Mouse (Mus musculus) left cerebral cortex, postnatal 25 days (tissue): Measurements from ENCODE around the gene Gls. TPM values are rescaled to one million over a fixed set of nuclear protein-coding genes. Genes with fewer than 3 reads are reported as not detected.

Experiments
- DNase-seq, 2 experiments: peaks; one replicate each; pipeline ENCODE4 v3.0.0; 2022; ENCODE audit warnings: low spot score in 2 of 2, mixed read lengths in 1 of 2
- intact Hi-C: fragments of 180-260 bp; cut with DNase I; formaldehyde crosslinking; loops from one replicate; pipeline ENCODE4 v1.15.1; 2025
- total RNA-seq, 2 experiments: library from RNA; stranded (reverse); gene quantifications; 2 replicates each; pipeline ENCODE4 v1.2.3; 2021

Gene Gls
- total RNA-seq, 2 experiments from 2014 or later, result 374 to 387 TPM

DNA sequence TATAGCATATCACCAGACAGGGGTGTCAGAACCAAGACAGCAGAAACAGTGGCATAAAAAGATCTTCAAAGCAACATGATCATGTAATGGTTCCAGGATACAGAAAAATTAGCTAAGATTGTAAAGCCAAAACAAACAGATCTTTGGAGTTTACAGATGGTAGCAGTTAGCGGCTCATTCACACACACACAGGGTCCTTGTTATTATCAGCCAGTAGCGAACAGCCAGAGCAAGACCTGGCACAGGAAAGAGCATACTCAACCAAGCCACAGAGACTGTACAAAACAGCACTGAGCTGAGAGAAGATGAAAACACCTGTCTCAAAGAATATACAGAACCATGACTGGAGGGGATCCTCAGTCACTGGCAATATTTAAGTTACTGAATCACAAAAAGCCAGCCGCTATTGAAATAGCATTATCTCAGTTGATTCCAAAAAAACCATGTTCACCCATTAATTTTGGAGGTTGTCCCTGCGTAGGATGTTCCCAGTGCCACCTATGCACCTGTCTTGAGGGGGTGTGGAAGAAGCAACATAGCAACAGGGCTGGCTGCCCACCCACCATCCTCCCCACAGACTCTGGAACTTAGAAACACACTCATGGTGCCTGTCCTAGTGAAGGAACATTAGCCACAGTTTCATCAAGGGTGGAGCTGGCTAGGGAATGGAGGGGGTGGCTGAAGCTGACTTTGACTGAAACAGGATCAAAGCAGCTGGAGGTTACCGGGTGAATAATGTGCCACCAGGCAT is 69.2 kb downstream of the Gls start:
- intact Hi-C loops, result loop anchor here (5.0 kb wide), 1 partner anchor 118 kb away; no protein-coding TSS in a partner anchor
- no peak for DNase-seq

DNA sequence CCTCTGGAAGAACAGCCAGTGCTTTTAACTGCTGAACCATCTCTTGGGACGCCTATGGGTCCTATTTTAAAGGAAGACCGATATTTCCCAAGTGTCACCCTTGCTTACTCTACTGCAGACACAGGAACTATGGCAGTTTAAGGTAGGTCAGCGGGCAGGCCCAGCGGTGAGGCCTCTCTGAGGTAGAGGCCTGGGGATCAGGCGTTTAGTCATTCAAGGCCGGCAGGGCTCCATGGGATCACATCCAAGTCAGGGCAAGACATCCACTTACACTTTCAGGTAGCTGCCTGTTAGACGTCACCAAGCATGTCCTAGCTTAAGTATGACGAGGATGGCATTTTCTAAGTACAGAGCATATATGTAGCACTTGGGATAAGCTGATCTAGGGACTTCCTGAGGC is 71.9 kb downstream of the Gls start:
- intact Hi-C loops, result loop anchor here (5.0 kb wide), 1 partner anchor 121 kb away; no protein-coding TSS in a partner anchor
- no peak for DNase-seq

DNA sequence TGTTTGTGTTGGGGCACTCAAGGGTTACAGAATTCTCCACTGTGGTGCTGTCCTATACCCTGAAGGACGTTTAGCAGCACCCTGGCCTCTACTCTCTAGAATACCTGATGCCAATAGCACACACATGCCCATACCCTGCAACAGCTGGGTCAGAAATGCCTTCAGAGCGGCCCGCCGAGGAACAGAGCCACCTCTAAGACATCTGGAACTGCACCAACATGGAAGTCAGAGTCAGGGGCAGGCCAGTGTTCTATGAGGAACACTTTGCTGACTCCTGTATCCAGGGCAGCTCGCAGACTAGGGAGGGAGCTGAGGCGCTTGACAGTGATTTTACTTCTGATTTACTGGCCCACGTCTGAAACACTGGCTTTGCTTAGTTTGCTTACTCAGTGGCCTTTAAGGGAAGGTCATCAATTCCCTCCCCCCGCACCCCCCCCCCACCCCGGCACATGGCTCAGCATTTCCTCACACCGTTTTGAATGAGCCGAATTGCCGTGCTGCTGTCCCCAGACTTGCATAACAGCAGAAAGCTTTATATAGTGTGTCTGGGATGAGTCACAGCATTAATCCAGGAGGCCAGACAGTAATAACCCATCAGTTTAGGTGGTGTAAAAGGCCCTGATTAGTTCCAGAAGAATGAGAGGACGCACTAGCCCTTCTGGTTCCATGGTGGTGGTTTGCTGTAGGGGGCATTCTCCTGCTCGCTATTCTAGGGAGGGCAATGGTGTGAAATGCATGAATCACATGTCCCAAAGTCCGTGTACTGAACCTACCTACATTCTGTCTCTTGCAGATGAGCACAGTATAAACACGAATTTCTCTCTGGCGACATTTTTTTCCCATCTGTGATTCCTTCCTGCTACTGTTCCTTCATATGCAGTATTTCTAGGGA is 74.3 kb downstream of the Gls start:
- DNase-seq, result peak; percentile 63 to 86
- intact Hi-C loops, result no loop called here

DNA sequence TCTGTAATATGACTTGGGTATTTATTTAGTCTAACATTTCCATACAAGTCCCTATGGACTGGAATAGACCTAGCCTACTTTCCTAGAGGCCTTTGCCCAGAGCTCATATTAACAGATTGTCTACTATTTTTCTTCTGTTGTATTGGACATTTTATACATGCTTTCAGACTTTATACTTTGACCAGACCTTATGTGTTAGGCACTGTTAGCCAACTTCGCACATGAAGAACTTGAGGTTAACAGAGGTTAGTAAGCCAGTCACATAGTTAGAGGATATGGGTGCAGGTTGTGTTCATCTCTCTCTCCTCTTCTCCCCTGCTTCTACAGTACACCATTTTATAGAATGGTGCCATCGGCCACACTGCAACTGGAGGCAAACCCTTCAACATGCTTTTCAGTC is 75.0 kb downstream of the Gls start:
- DNase-seq, result no peak
- intact Hi-C loops, result no loop called here

DNA sequence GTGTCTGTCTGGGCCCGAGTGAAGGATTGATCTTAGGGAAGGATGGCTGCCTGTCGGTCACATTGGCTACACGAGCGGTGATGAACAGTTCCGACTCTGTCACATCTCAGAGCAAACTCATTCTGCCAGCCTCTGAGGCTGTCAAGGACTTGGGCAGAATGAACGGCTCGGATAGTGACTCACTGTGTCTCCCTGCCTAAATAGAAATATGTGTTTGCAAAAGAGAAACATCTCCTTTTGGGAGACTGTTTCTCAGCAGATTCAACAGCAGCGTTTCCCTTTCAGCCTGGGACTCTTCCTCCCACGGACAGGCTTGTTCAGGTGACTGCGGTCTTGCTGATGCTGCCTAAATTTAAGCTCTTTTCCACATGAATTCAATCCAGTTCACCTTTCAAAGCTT is 76.7 kb downstream of the Gls start:
- DNase-seq, result peak in 1 of 2 experiments; percentile 79
- intact Hi-C loops, result no loop called here

DNA sequence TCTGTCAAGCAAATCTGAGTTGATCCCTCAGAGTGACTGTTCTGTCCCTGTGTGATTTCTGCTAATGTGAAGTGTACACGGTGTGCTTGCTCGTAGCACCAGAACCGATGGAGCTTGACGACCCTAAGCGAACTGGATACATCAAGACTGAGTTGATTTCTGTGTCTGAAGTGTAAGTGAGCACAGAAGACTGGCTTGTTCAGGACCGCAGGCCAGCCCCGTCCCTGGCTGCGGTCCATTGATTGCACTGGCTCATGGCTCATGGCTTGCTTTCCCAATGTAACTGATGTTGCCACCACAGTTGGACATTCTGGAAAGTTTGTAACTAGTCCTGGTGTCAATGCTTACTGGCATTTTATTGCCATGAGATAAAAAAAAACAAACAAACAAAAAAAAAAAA is 78.1 kb downstream of the Gls start:
- intact Hi-C loops, result no loop called here
- DNase-seq, result no peak

DNA sequence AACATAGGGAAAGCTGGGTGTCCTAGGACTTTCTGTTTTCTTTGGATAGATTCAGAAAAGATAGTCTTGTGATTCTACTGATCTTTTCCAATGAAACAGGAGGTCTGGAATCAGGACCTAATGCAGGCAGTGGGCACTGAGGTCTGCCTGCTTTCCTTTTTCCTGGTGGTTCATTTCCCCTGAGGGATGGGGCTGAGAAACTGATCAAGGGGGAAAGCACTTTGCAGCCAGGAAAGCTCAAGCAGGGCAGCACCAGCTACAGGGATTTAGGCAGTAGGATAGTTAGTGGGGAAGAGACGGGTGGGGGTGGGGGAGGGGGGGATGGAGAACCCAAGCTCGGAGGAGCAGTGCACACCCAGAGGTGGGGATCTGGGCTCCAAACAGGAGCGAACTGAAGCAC is 80.1 kb downstream of the Gls start:
- no peak for DNase-seq
- intact Hi-C loops, result no loop called here

DNA sequence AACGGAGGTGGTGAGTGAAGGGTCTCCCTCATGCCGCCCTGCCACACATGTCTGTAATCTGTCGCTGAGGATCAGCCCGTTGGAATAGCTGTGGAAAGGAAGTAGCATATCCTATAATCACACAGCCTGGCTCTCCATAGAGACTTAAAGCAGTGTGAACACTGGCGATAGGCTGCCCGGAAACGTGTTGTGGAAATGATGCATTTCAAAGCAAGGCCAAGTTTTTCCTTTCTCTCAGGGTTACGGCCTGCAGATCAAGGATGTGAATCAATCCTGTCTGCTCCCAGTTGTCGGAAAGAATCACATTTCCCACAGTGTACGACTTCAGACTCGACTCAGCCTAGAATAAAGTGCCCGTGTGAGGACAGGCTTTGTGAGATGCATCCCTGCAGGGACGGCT is 80.7 kb downstream of the Gls start:
- DNase-seq, result no peak
- intact Hi-C loops, result no loop called here

DNA sequence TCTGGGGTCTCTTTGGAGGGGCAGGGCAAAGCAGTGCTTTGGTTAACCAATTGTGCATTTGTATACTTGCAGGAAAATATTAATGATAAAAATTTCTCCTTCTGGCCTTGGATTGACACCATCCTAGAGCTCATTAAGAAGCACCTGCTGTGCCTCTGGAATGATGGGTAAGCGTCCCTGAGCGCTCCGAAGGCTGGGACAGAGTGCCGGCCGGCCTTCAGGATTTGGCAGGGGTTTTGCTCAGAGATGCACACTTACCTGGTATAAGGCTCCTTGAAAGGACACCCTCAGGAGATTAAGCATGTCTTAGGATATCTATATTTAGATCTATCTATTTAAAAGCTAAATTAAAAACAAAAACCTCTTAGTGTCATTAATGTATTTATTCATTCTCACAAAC is 81.9 kb downstream of the Gls start:
- intact Hi-C loops, result no loop called here
- no peak for DNase-seq

DNA sequence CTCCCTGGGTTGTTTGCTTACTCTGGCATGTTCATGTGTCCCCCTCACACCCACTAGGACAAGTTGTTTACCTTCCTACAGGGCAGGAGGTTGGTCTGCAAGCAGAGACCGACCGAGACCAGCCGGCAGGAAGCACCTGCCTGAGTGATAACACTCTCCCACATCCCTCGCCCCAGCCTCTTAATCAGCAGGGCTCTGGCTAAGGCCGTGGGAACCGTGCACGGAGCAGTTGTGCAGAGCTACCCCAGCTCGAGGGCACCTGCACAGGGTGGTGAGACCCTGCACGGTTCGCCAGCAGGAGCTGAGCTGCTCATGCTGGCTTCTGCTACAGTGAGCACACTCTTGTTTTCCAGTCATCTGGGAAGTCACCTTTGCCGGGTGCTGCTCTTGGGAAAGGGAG is 82.4 kb downstream of the Gls start:
- DNase-seq, result no peak

DNA sequence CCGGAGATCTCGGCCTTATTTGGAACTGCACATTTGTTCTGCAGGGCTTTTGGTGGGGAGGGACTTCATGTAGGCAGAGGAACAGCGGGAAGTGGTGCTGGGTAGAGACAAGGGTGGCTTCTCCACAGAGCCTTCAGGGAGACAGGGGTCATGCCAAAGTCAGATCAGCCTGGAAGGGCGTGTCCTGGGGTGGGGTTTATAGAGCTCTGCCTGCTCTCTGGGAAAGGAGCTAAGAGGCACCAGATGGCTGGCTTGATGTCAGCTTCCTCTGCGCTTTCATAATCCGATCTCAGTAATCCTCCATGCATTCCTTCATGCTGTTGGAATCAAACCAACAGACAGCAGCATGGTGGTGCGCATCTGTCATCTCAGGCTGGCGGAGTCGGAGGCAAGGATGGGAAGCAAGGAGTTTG is 83.1 kb downstream of the Gls start:
- DNase-seq, result peak; percentile 45 to 85
- intact Hi-C loops, result loop anchor here (5.0 to 10.0 kb wide), 2 partner anchors 345 to 482 kb away; partner anchors contain the start of gene Nemp2

More for the DNA sequence above, 82.4 kb downstream of the Gls start:
- intact Hi-C loops, result no loop called here

DNA sequence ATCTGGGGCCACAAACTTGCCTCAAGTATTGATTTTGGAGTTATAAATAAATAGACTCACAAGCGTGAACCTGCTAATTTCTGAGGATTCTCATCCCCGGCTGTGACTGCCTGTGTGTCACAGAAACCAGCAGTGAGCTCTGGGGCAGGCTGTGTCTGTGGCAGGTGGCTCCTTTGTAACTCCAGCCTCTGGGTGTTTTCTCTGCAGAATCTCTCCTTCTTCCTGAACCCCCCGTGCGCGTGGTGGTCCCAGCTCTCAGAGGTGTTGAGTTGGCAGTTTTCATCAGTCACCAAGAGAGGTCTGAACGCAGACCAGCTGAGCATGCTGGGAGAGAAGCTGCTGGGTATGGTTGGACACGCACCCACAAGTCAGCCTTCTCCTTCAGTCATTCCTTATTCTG is 84.3 kb downstream of the Gls start:
- intact Hi-C loops, result loop anchor here (5.0 to 10.0 kb wide), 2 partner anchors 346 to 484 kb away; partner anchors contain the start of gene Nemp2
- DNase-seq, result no peak

DNA sequence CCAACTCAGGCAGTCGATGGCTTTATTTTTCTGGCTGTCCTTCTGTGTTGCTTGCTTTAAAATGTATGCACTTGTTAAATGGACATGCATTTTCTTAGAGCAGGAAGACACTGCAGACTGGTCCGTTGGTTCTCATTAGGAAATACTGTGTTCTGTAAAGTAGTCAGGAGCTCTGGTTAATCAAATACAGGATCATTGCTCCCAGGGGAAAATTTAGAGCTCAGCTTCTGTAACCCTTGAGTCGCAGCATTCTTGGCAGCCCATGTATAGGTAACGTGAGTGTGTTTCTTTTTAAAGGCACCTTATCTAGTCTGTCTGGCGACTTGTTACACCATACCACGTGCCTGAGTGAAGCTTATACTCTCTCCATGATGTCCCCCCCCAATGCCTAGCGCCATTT is 84.9 kb downstream of the Gls start:
- DNase-seq, result no peak
- intact Hi-C loops, result loop anchor here (5.0 to 10.0 kb wide), 2 partner anchors 347 to 484 kb away; partner anchors contain the start of gene Nemp2

DNA sequence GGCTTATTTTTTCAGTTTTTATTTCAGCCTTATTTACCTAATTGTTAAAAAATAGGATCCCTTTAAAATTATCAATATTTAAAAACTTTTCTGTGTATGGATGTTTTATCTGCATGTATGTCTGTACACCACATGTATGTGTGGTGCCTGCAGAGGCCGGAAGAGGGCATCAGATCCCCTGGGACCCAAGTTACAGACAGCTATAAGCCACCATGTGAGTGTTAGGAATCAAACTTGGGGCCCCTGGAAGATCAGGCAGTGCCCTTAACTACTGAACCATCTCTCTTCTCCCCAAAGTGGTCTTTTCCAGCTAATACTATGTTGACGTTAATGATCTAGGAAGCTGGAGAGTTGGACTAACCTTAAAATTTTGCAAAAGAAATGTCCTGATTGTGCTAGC is 85.6 kb downstream of the Gls start:
- intact Hi-C loops, result loop anchor here (2.0 to 10.0 kb wide), 3 partner anchors 155 to 485 kb away; partner anchors contain the start of gene Nemp2
- no peak for DNase-seq

DNA sequence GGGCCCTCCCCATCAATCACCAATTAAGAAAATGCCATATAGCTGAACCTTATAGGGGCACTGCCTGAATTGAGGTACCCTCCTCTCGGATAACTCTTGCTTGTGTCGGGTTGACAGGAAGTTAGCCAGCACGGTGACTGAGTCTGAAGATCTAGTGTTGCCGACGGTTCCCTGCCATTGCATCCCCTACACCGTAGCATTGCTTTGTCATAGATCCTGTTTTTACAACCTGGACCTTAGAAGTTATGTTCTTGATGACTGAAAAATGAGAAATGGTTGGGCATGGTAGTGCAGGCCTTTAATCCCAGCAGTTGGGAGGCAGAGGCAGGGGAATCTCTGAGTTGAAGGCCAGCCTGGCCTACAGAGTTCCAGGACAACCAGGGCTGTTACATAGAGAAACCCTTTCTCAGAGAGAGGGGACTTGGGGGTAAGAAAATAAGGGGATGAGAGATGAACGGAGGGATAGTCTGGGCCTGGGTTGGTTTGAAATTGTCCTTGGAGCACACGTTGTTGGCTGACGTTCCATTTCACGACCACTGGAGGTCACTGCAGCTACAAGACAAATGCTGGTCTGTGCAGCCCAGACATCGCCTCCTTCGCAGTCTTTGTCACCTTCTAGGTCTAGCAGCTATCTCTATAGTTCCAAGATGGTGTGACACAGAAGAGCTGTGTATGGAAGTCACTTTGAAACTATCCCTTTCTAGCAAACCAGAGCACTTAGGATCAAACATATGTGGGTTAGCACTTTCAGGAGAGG is 86.6 kb downstream of the Gls start:
- peak; percentile 66 to 83 for DNase-seq

DNA sequence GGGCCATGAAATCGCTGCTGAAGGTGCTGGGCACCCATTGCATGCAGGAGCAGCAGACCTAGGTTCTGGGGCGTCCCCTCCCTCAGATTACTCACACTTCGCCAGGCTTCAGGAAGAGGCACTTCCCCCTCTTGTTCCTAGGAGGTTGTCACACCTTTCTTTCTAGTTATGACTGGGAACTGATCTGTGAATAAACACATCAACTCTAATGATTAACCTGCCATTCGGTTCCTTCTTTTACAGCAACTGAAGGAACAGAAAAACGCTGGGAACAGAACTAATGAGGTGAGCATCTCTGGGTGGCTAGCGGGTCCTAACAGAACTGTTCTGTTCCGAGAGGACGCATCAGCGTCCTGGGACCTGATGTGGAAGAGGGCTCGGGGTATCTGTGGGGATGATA is 88.1 kb downstream of the Gls start:
- intact Hi-C loops, result loop anchor here (5.0 to 10.0 kb wide), 2 partner anchors 350 to 487 kb away; partner anchors contain the start of gene Nemp2
- no peak for DNase-seq

More for the DNA sequence above, 86.6 kb downstream of the Gls start:
- intact Hi-C loops, result loop anchor here (2.0 to 10.0 kb wide), 3 partner anchors 156 to 486 kb away; partner anchors contain the start of gene Nemp2

DNA sequence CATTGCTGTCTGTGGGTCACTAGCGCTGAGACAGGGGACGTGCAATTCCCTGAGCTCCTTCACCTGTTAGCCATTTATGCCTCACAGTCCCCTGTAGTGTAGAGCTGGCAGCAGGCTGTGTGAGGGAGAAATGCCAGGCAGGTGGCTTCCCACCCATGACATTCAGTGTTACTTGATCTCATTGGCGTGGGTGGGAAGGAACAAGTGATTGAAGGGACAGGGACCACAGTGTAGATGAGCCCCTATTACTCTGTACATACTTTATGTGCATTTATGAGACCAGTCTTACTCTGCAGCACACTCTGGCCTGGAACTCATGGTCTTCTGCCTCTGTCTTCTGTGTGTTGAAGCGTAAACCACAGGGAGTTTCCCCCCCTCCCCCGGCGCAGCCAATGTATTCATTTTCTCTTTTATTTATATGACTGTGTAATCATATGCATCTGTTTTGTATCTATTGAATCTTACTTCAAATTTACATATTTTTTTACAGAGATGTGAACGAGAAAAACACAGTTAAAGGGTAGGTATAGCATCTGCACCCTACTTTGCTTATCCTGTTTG is 89.4 kb downstream of the Gls start:
- intact Hi-C loops, result loop anchor here (10.0 kb wide), 1 partner anchor 351 kb away; no protein-coding TSS in a partner anchor
- no peak for DNase-seq

DNA sequence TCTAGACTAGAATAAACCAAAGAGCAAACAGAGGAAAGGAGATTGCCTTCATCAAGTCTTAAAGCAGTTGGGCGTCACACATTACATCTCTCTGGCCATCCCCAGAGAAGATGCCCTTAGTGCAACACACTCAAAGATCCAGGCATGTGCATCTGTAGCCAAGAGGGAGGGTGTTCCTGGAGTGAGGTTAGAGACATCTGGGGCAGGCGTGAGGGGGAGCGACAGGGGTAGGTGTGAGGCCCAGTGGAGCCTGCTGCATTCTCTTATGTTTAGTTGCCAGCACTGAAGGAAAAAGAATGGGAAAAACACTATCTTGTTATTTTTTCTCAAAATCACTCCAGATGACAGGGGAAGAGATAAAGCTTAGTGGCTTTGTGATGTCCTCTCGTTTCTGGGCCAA is 89.8 kb downstream of the Gls start:
- intact Hi-C loops, result loop anchor here (10.0 kb wide), 1 partner anchor 352 kb away; no protein-coding TSS in a partner anchor

DNA sequence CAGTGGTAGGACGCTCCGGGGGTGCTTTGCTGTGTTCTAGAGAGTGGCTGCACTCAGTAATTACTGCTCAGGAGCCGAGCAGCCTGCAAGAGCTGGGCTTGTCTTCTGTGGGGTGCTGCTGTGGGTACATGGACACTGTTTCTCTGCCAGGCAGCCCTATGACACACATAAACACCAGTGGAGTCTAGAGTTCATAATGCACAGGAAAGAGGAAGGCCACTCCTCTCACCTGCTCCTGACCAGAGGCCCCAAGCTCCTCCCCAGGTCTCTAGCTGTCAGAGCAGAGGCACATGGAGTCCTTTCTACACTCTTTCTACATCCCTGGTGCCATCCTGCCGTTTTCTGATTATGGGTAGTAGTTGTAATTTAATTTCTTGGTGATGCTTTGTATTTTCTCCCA is 90.9 kb downstream of the Gls start:
- intact Hi-C loops, result loop anchor here (10.0 kb wide), 1 partner anchor 353 kb away; no protein-coding TSS in a partner anchor
- DNase-seq, result no peak

More for the DNA sequence above, 89.8 kb downstream of the Gls start:
- DNase-seq, result no peak
